14 mouse cellular contexts compared by ENCODE assay signal in the genomic region with DNA sequence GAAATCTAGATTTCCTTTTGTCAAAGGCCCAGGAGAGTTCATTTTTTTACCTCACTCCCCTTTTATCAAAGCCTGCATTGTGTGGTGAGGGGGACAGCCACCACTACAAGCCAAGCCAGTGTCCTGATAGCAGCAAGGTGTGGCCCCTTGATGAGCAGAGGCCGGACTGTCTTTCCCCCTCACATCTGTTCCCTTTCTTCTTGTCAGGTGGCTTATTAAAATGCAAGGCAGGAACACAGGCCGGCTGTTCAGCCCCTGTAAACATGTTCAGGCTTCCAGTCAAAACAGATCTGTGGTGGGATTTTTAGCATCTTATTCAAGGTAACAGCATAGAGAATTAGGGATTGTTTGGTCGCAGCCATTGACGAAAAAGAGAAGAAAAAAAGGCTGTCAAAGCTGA.
DNase-seq lines count a peak whose midpoint lies in the region; ATAC-seq and TF ChIP-seq lines count a peak whose summit lies in the region.
"Had no signal": no experiment of that assay in that cellular context is flagged by ENCODE, and none has a peak within 500 bp of the region (broad histone marks: within the 10 kb centered on the region; RNA-seq: fewer than 3 reads in every experiment).

No protein-coding gene starts in this region.

- H3K36me3 ChIP-seq in hindbrain, embryonic 12.5 days: no peaks in the 10 kb centered on the region
- no peaks in the 10 kb centered on the region for H3K36me3 ChIP-seq in midbrain, embryonic 12.5 days
- H3K36me3 ChIP-seq in kidney, embryonic 15.5 days: no peaks in the 10 kb centered on the region
- H3K36me3 ChIP-seq: limb, embryonic 15.5 days had no signal

- TF ChIP-seq POLR2A in lung, adult 2 months (IDR thresholded peaks at IDR 0.05; ENCODE audit: borderline replicate concordance, extremely low read depth, low read depth, low read length): no peak

- H3K27ac ChIP-seq in layer of hippocampus, adult 2 months: 0 out of 2 replicates have a peak overlapping the region, but pooled peaks have one; percentile 18
- peak overlapping the region; percentile 62 for H3K27ac ChIP-seq in hindbrain, embryonic 12.5 days
- H3K27ac ChIP-seq in midbrain, embryonic 12.5 days (replicated peaks): peak overlapping the region; percentile 68
- no peak overlapping the region for H3K27ac ChIP-seq in kidney, embryonic 15.5 days
- H3K27ac ChIP-seq: limb, embryonic 15.5 days; macrophage; stomach, postnatal 0 days had no signal

- peaks cover 25% of the 10 kb centered on the region for H3K4me1 ChIP-seq in hindbrain, embryonic 12.5 days
- peaks cover 31% of the 10 kb centered on the region for H3K4me1 ChIP-seq in midbrain, embryonic 12.5 days
- H3K4me1 ChIP-seq in lung, adult 2 months (ENCODE audit: control insufficient read depth, insufficient read depth, low read length): peaks cover 2% of the 10 kb centered on the region; the same call in 1 of the 2 replicates
- H3K4me1 ChIP-seq in kidney, embryonic 15.5 days: peaks cover 11% of the 10 kb centered on the region

- H3K4me2 ChIP-seq in hindbrain, embryonic 12.5 days (replicated peaks): no peak overlapping the region
- H3K4me2 ChIP-seq in midbrain, embryonic 12.5 days (replicated peaks): no peak overlapping the region
- H3K4me2 ChIP-seq in kidney, embryonic 15.5 days: no peak overlapping the region
- H3K4me2 ChIP-seq: limb, embryonic 15.5 days had no signal

- ATAC-seq in hindbrain, embryonic 12.5 days (ENCODE audit: low FRiP score): peak; percentile 53
- ATAC-seq in midbrain, embryonic 12.5 days (ENCODE audit: low FRiP score, low read depth): peak; percentile 23; the same call in 1 of the 2 replicates
- no peak for ATAC-seq in kidney, embryonic 15.5 days (replicated peaks; ENCODE audit: low FRiP score)

- 31% methylated on average over 4 of the region's 4 CpGs for WGBS in hindbrain, embryonic 12.5 days
- 24% methylated on average over 4 of the region's 4 CpGs for WGBS in midbrain, embryonic 12.5 days
- 78% methylated on average over 4 of the region's 4 CpGs for WGBS in lung, adult 2 months
- 70% methylated on average over 4 of the region's 4 CpGs for WGBS in kidney, embryonic 15.5 days

- H3K9me3 ChIP-seq in hindbrain, embryonic 12.5 days (replicated peaks): no peaks in the 10 kb centered on the region
- H3K9me3 ChIP-seq in midbrain, embryonic 12.5 days: no peaks in the 10 kb centered on the region
- no peaks in the 10 kb centered on the region for H3K9me3 ChIP-seq in kidney, embryonic 15.5 days (replicated peaks)
- H3K9me3 ChIP-seq: limb, embryonic 15.5 days had no signal

- no peaks in the 10 kb centered on the region for H3K27me3 ChIP-seq in hindbrain, embryonic 12.5 days
- H3K27me3 ChIP-seq in midbrain, embryonic 12.5 days: no peaks in the 10 kb centered on the region
- H3K27me3 ChIP-seq in kidney, embryonic 15.5 days: no peaks in the 10 kb centered on the region
- H3K27me3 ChIP-seq: limb, embryonic 15.5 days had no signal

- H3K4me3 ChIP-seq in layer of hippocampus, adult 2 months: no peak overlapping the region
- H3K4me3 ChIP-seq in hindbrain, embryonic 12.5 days: no peak overlapping the region
- no peak overlapping the region for H3K4me3 ChIP-seq in midbrain, embryonic 12.5 days
- H3K4me3 ChIP-seq in lung, adult 2 months (replicated peaks; ENCODE audit: extremely low read depth, low read depth, low read length): no peak overlapping the region
- H3K4me3 ChIP-seq in kidney, embryonic 15.5 days (replicated peaks): no peak overlapping the region
- H3K4me3 ChIP-seq: limb, embryonic 15.5 days had no signal

- no peak for TF ChIP-seq CTCF in layer of hippocampus, adult 2 months (conservative IDR thresholded peaks at IDR 0.05)
- no peak for TF ChIP-seq CTCF in lung, adult 2 months (IDR thresholded peaks at IDR 0.05; ENCODE audit: insufficient read depth, low read length)

- DNase-seq in layer of hippocampus, adult 2 months (ENCODE audit: low spot score in 2 of 2): no peak
- no peak for DNase-seq in layer of hippocampus, postnatal 25 days (ENCODE audit: extremely low spot score in 1 of 2, low spot score in 1 of 2)
- DNase-seq in lung, adult 2 months: no peak
- DNase-seq in layer of hippocampus, adult 9-10 months (ENCODE audit: low spot score): no peak
- no peak for DNase-seq in heart, adult 8-10 months (ENCODE audit: low spot score)
- DNase-seq: heart, postnatal 10 days; kidney, postnatal 10 days; lung, adult 18-20 months had no signal

- H3K9ac ChIP-seq in hindbrain, embryonic 12.5 days: no peak overlapping the region
- H3K9ac ChIP-seq in midbrain, embryonic 12.5 days (replicated peaks): no peak overlapping the region
- no peak overlapping the region for H3K9ac ChIP-seq in kidney, embryonic 15.5 days
- H3K9ac ChIP-seq: limb, embryonic 15.5 days had no signal
